Mouse (Mus musculus): Measurements from ENCODE around the gene Prokr1. TPM values are rescaled to one million over a fixed set of nuclear protein-coding genes. Genes with fewer than 3 reads are reported as not detected.
"Not testable (repeated sequence)": the region's sequence is repeated elsewhere in the genome, so short reads cannot be mapped to it uniquely, and the experiment has no call there.

Gene Prokr1
- total RNA-seq (2014; rRNA removed; ENCODE audit: low replicate concordance) (1.7 and 2.2 TPM in 2 replicates), polyA plus RNA-seq (2015; fragmentation: Nextera tagmentation; extraction: Ambion mirVana) (0.11 and 0.25 TPM in 2 replicates)

- peak; percentile 16 for DNase-seq (ENCODE audit: low spot score)
- TF ChIP-seq CTCF (IDR thresholded peaks at IDR 0.05; ENCODE audit: low read depth) (no peak), EP300 (IDR thresholded peaks at IDR 0.05; ENCODE audit: low read depth) (no peak)
- Histone ChIP-seq H3K4me1 (ENCODE audit: control insufficient read depth, insufficient read depth) (peaks cover 5% of the 10 kb centered on the region; the same call in 1 of the 2 replicates), H3K4me3 (ENCODE audit: low read depth, low read length) (peak within 1 kb of the TSS; percentile 46), H3K27me3 (ENCODE audit: control insufficient read depth, insufficient read depth, low read length) (peaks cover 30% of the 10 kb centered on the region), H3K9me3 (replicated peaks; ENCODE audit: control insufficient read depth, low read length) (no peaks in the 10 kb centered on the region), H3K27ac (ENCODE audit: low read depth) (no peak within 1 kb of the TSS), H3K9ac (replicated peaks; ENCODE audit: low read depth, low read length) (peak within 1 kb of the TSS; percentile 28; the same call in 1 of the 2 replicates), H3K36me3 (replicated peaks; ENCODE audit: control insufficient read depth, insufficient read depth, low read length) (no peaks in the 10 kb centered on the region), H3K4me2 (ENCODE audit: low read depth, low read length) (peak within 1 kb of the TSS; percentile 70)
- ATAC-seq (ENCODE audit: insufficient read depth, low read depth) = peak; percentile 69
- WGBS = 2% methylated on average over 34 of the region's 34 CpGs
These were observed at the start of gene Prokr1 for GRCm38 (mm10) chr6:87590394-87591281. Prokr1 (minus strand) TSS chr6:87590743.

DNA sequence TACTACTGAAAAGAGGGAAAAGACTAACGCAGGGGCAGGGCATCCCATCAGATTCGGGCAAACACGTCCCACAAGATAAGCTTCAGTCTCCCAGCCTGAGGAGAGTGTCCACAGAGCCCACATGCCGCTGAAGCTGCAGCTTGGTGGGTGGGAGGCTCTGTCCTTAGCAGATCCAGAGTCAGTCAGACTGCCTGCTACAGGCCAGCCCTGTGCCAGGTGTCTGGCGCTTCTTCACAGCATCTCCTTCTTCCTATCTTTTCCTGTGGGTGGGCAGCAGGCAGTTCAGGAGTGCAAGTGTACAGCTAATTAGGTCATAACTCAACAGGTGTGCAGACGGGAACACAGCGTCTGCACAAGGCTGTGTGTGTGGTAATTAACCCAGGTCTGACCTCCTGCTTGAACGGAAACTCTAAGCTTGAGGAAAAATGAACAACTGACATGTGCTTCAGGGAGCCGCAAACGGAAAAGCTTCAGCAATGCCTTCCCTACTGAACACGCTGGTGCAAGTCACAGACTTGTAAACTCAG, 47.7 kb upstream of the Prokr1 start:
- 67% methylated on average over 11 of the region's 11 CpGs for WGBS

GRCm38 (mm10) chr6:87632176-87632575, 41.6 kb upstream of the Prokr1 start:
- DNase-seq (ENCODE audit: low spot score) = no peak
- ATAC-seq (ENCODE audit: insufficient read depth, low read depth) = no peak
- 62% methylated on average over 4 of the region's 4 CpGs for WGBS
- Histone ChIP-seq H3K27ac (ENCODE audit: low read depth) (no peak overlapping the region), H3K9me3 (replicated peaks; ENCODE audit: control insufficient read depth, low read length) (no peaks in the 10 kb centered on the region), H3K27me3 (ENCODE audit: control insufficient read depth, insufficient read depth, low read length) (no peaks in the 10 kb centered on the region), H3K9ac (replicated peaks; ENCODE audit: low read depth, low read length) (no peak overlapping the region), H3K4me3 (ENCODE audit: low read depth, low read length) (no peak overlapping the region), H3K36me3 (replicated peaks; ENCODE audit: control insufficient read depth, insufficient read depth, low read length) (no peaks in the 10 kb centered on the region), H3K4me1 (ENCODE audit: control insufficient read depth, insufficient read depth) (no peaks in the 10 kb centered on the region), H3K4me2 (ENCODE audit: low read depth, low read length) (no peak overlapping the region)
- no peak for TF ChIP-seq EP300 (IDR thresholded peaks at IDR 0.05; ENCODE audit: low read depth)
- no peak for TF ChIP-seq CTCF (IDR thresholded peaks at IDR 0.05; ENCODE audit: low read depth)

More for the DNA sequence above, 47.7 kb upstream of the Prokr1 start:
- Histone ChIP-seq H3K9ac (replicated peaks; ENCODE audit: low read depth, low read length) (no peak overlapping the region), H3K4me1 (ENCODE audit: control insufficient read depth, insufficient read depth) (no peaks in the 10 kb centered on the region), H3K4me2 (ENCODE audit: low read depth, low read length) (no peak overlapping the region), H3K36me3 (replicated peaks; ENCODE audit: control insufficient read depth, insufficient read depth, low read length) (no peaks in the 10 kb centered on the region), H3K27ac (ENCODE audit: low read depth) (no peak overlapping the region), H3K9me3 (replicated peaks; ENCODE audit: control insufficient read depth, low read length) (no peaks in the 10 kb centered on the region), H3K4me3 (ENCODE audit: low read depth, low read length) (no peak overlapping the region), H3K27me3 (ENCODE audit: control insufficient read depth, insufficient read depth, low read length) (no peaks in the 10 kb centered on the region)
- TF ChIP-seq EP300 (IDR thresholded peaks at IDR 0.05; ENCODE audit: low read depth) = no peak
- TF ChIP-seq CTCF (IDR thresholded peaks at IDR 0.05; ENCODE audit: low read depth) = no peak
- no peak for DNase-seq (ENCODE audit: low spot score)
- no peak for ATAC-seq (ENCODE audit: insufficient read depth, low read depth)

GRCm38 (mm10) chr6:87628936-87629335, 38.4 kb upstream of the Prokr1 start:
- 92% methylated on average over 9 of the region's 15 CpGs for WGBS
- not testable (repeated sequence) for ATAC-seq (ENCODE audit: insufficient read depth, low read depth)

GRCm38 (mm10) chr6:87623151-87623550, 32.6 kb upstream of the Prokr1 start:
- H3K4me3 ChIP-seq (ENCODE audit: low read depth, low read length) = no peak overlapping the region
- DNase-seq (ENCODE audit: low spot score) (no peak), ATAC-seq (ENCODE audit: insufficient read depth, low read depth) (no peak)
- WGBS = 83% methylated on average over 3 of the region's 3 CpGs
- no peak overlapping the region for H3K4me2 ChIP-seq (ENCODE audit: low read depth, low read length)
- H3K4me1 ChIP-seq (ENCODE audit: control insufficient read depth, insufficient read depth) = no peaks in the 10 kb centered on the region
- H3K27me3 ChIP-seq (ENCODE audit: control insufficient read depth, insufficient read depth, low read length) = no peaks in the 10 kb centered on the region
- H3K36me3 ChIP-seq (replicated peaks; ENCODE audit: control insufficient read depth, insufficient read depth, low read length) = no peaks in the 10 kb centered on the region
- no peaks in the 10 kb centered on the region for H3K9me3 ChIP-seq (replicated peaks; ENCODE audit: control insufficient read depth, low read length)
- H3K9ac ChIP-seq (replicated peaks; ENCODE audit: low read depth, low read length) = no peak overlapping the region
- H3K27ac ChIP-seq (ENCODE audit: low read depth) = no peak overlapping the region
- no peak for TF ChIP-seq CTCF (IDR thresholded peaks at IDR 0.05; ENCODE audit: low read depth)
- TF ChIP-seq EP300 (IDR thresholded peaks at IDR 0.05; ENCODE audit: low read depth) = no peak

More at GRCm38 (mm10) chr6:87628936-87629335, 38.4 kb upstream of the Prokr1 start:
- not testable (repeated sequence) for H3K9me3 ChIP-seq (replicated peaks; ENCODE audit: control insufficient read depth, low read length); H3K27me3 ChIP-seq (ENCODE audit: control insufficient read depth, insufficient read depth, low read length); H3K36me3 ChIP-seq (replicated peaks; ENCODE audit: control insufficient read depth, insufficient read depth, low read length); DNase-seq (ENCODE audit: low spot score); H3K27ac ChIP-seq (ENCODE audit: low read depth); H3K4me3 ChIP-seq (ENCODE audit: low read depth, low read length); H3K9ac ChIP-seq (replicated peaks; ENCODE audit: low read depth, low read length); H3K4me2 ChIP-seq (ENCODE audit: low read depth, low read length); H3K4me1 ChIP-seq (ENCODE audit: control insufficient read depth, insufficient read depth)

All from heart, postnatal 0 days (tissue).